31 mouse cellular contexts compared by ENCODE assay signal in the genomic region with DNA sequence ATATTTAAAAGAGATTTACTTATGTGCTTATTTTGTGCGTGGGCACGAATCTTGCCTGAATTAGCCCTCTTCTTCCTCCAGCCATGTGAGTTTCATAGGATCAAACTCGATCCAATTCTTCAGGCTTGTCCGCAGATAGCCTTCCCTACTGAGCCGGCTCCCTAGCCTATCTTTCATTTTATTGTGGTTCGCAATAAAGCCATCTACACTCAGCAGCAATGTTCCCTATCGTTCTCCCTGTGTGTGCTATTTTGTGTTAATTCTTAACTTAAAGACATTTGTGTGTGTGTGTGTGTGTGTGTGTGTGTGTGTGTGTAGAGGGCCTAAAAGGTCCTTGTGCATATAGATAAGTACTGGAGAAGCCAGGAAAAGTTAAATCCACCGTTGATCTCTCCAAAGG.
"Had no signal": no experiment of that assay in that cellular context is flagged by ENCODE, and none has a peak within 500 bp of the region (broad histone marks: within the 10 kb centered on the region; RNA-seq: fewer than 3 reads in every experiment).

No protein-coding gene starts in this region.

- H3K36me3 ChIP-seq: limb, embryonic 10.5 days; limb, embryonic 12.5 days; limb, embryonic 13.5 days; limb, embryonic 15.5 days; liver, embryonic 12.5 days; liver, embryonic 13.5 days; liver, embryonic 15.5 days; lung, embryonic 15.5 days; midbrain, embryonic 10.5 days; midbrain, embryonic 12.5 days; midbrain, embryonic 13.5 days; midbrain, embryonic 15.5 days had no signal

- H3K9me3 ChIP-seq: limb, embryonic 10.5 days; limb, embryonic 12.5 days; limb, embryonic 13.5 days; limb, embryonic 15.5 days; liver, embryonic 12.5 days; liver, embryonic 13.5 days; liver, embryonic 15.5 days; lung, embryonic 15.5 days; megakaryocyte, embryonic 14.5 days; midbrain, embryonic 10.5 days; midbrain, embryonic 12.5 days; midbrain, embryonic 13.5 days; midbrain, embryonic 15.5 days had no signal

- ATAC-seq: liver, embryonic 12.5 days; liver, postnatal 0 days; lung, postnatal 0 days; midbrain, embryonic 13.5 days; midbrain, embryonic 15.5 days; midbrain, embryonic 16.5 days had no signal

- DNase-seq: left cerebral cortex, postnatal 4 days; liver; liver, embryonic 13.5 days; liver, postnatal 0 days; lung, adult 18-20 months; lung, adult 2 months; lung, embryonic 14.5 days; lung, postnatal 10 days; lung, postnatal 14 days; lung, postnatal 36 days; lung, postnatal 4 days; midbrain, embryonic 14.5 days had no signal

- H3K4me2 ChIP-seq: limb, embryonic 12.5 days; limb, embryonic 13.5 days; limb, embryonic 15.5 days; liver, embryonic 11.5 days; liver, embryonic 12.5 days; liver, embryonic 13.5 days; liver, embryonic 15.5 days; lung, embryonic 14.5 days; lung, embryonic 15.5 days; midbrain, embryonic 11.5 days; midbrain, embryonic 12.5 days; midbrain, embryonic 13.5 days; midbrain, embryonic 15.5 days had no signal

- H3K9ac ChIP-seq: limb, embryonic 12.5 days; limb, embryonic 13.5 days; limb, embryonic 15.5 days; liver, embryonic 12.5 days; liver, embryonic 13.5 days; liver, embryonic 14.5 days; liver, embryonic 15.5 days; liver, postnatal 0 days; lung, embryonic 14.5 days; lung, embryonic 15.5 days; midbrain, embryonic 12.5 days; midbrain, embryonic 13.5 days; midbrain, embryonic 15.5 days had no signal

- H3K27me3 ChIP-seq: limb, embryonic 12.5 days; limb, embryonic 13.5 days; limb, embryonic 15.5 days; liver, embryonic 12.5 days; liver, embryonic 13.5 days; liver, embryonic 15.5 days; lung, embryonic 15.5 days; megakaryocyte, embryonic 14.5 days; midbrain, embryonic 12.5 days; midbrain, embryonic 13.5 days; midbrain, embryonic 15.5 days had no signal

- H3K27ac ChIP-seq: limb, embryonic 10.5 days; limb, embryonic 12.5 days; limb, embryonic 13.5 days; limb, embryonic 15.5 days; liver, embryonic 12.5 days; liver, embryonic 13.5 days; liver, embryonic 14.5 days; liver, embryonic 15.5 days; lung, embryonic 15.5 days; macrophage; midbrain, embryonic 10.5 days; midbrain, embryonic 12.5 days; midbrain, embryonic 13.5 days; midbrain, embryonic 15.5 days had no signal

- H3K4me3 ChIP-seq: limb, embryonic 10.5 days; limb, embryonic 12.5 days; limb, embryonic 13.5 days; limb, embryonic 15.5 days; liver, embryonic 12.5 days; liver, embryonic 13.5 days; liver, embryonic 15.5 days; lung, embryonic 15.5 days; megakaryocyte, embryonic 14.5 days; midbrain, embryonic 10.5 days; midbrain, embryonic 12.5 days; midbrain, embryonic 13.5 days; midbrain, embryonic 15.5 days; myocyte had no signal

- H3K4me1 ChIP-seq: limb, embryonic 12.5 days; limb, embryonic 13.5 days; limb, embryonic 15.5 days; liver, embryonic 12.5 days; liver, embryonic 13.5 days; liver, embryonic 15.5 days; midbrain, embryonic 10.5 days; midbrain, embryonic 12.5 days; midbrain, embryonic 13.5 days; midbrain, embryonic 15.5 days had no signal
